Mouse (Mus musculus) ES-Bruce4 (cell line): ENCODE results near the gene Galc. TPM values are rescaled to one million over a fixed set of nuclear protein-coding genes. Genes with fewer than 3 reads are reported as not detected.

Experiments
- H3K27ac ChIP-seq: 2 replicates; pipeline ENCODE4 v1.5.1; 2012; ENCODE audit warnings: low read length, inconsistent platforms; ENCODE audit not compliant: insufficient read depth
- H3K27me3 ChIP-seq: 2 replicates; pipeline ENCODE4 v1.6.1; 2012; ENCODE audit warnings: mild to moderate bottlenecking, low read length, inconsistent platforms; ENCODE audit not compliant: control insufficient read depth, poor library complexity, insufficient read depth, severe bottlenecking
- H3K36me3 ChIP-seq: 2 replicates; pipeline ENCODE4 v1.6.1; 2012; ENCODE audit warnings: inconsistent platforms, mild to moderate bottlenecking, low read length, moderate library complexity; ENCODE audit not compliant: control insufficient read depth, poor library complexity, insufficient read depth, severe bottlenecking
- H3K4me1 ChIP-seq: one replicate; pipeline ENCODE4 v1.8.1; 2011; ENCODE audit warnings: low read length; ENCODE audit not compliant: control insufficient read depth, insufficient read depth
- H3K4me3 ChIP-seq: 2 replicates; pipeline ENCODE4 v1.5.1; 2011; ENCODE audit warnings: low read depth, mild to moderate bottlenecking, low read length
- H3K9ac ChIP-seq: 2 replicates; pipeline ENCODE4 v1.6.1; 2012; ENCODE audit warnings: low read depth, mild to moderate bottlenecking, inconsistent platforms; ENCODE audit not compliant: poor library complexity, severe bottlenecking
- H3K9me3 ChIP-seq: replicated peaks from 2 replicates; pipeline ENCODE4 v1.6.1; 2012; ENCODE audit warnings: mild to moderate bottlenecking, low read length, inconsistent platforms; ENCODE audit not compliant: control insufficient read depth, poor library complexity, insufficient read depth, severe bottlenecking
- CTCF ChIP-seq: IDR thresholded peaks from one replicate; pipeline ENCODE4 v1.8.1; 2011; ENCODE audit warnings: low read depth, low read length
- EP300 ChIP-seq: IDR thresholded peaks from 2 replicates; pipeline ENCODE4 v1.6.1; 2011; ENCODE audit warnings: low read depth, low read length; ENCODE audit not compliant: insufficient read depth
- POLR2A ChIP-seq: IDR thresholded peaks from one replicate; pipeline ENCODE4 v1.8.1; 2011; ENCODE audit warnings: low read length; ENCODE audit not compliant: insufficient read depth
- polyA plus RNA-seq: library from polyadenylated mRNA; stranded (reverse); fragments of >200 nt; gene quantifications from 2 replicates; pipeline ENCODE4 v1.2.4, GENCODE M21; 2011; ENCODE audit warnings: low read depth; ENCODE audit not compliant: missing spikeins, insufficient read depth, insufficient read length

Galc gene
- polyA plus RNA-seq, 1 experiment = 14.1 TPM

GRCm38 (mm10) chr12:98187186-98187899 is 71.9 kb downstream of the Galc start:
- Histone ChIP-seq H3K36me3 (no peaks in the 10 kb centered on the region), H3K27me3 (0 out of 2 replicates have a peak, but pooled peaks cover 1% of the 10 kb centered on the region), H3K9ac (no peak overlapping the region), H3K4me1 (no peaks in the 10 kb centered on the region), H3K27ac (no peak overlapping the region), H3K9me3 (no peaks in the 10 kb centered on the region), H3K4me3 (no peak overlapping the region)
- no peak for TF ChIP-seq POLR2A

DNA sequence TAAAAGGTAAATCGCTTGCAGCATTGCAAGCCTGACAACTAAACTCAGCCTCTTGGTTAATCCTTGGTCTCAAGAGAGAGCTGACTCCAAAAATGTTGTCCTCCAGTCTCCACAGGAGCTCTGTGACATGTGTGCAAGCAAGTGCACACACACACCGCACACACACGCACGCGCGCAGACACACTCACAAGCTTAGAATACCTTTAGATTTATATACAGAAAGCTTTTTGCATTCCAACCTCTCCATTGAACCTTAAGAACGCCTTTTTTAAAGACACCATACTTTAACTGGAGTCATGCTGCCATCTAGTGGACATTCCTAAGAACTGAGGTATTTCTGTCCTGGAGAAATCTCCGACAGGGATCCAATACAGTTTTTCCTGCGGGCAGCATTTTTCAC is 77.5 kb downstream of the Galc start:
- TF ChIP-seq CTCF = no peak
- TF ChIP-seq POLR2A = no peak
- no peak for TF ChIP-seq EP300
- Histone ChIP-seq H3K27ac (no peak overlapping the region), H3K9me3 (no peaks in the 10 kb centered on the region), H3K4me3 (no peak overlapping the region), H3K4me1 (no peaks in the 10 kb centered on the region), H3K36me3 (no peaks in the 10 kb centered on the region), H3K9ac (no peak overlapping the region), H3K27me3 (no peaks in the 10 kb centered on the region)

DNA sequence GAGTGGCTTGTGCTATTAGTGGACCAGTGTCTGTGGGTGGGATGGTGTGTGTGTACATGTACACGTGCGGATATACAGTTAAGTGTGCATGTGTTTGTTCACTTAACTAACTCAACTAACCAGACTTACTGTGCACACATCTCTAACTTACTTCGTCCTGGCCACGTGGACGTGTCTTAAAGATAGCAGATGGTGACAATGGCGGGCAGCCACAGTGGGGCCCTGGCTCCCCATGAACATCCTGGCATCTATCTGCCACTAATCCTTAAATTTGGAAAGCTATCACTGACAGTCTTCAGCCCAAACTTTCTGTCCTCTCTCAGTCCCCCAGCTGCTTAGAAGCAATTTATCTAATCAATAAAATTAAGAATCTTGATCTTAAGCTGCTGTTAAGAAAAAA is 78.5 kb downstream of the Galc start:
- Histone ChIP-seq H3K4me1 (no peaks in the 10 kb centered on the region), H3K27me3 (no peaks in the 10 kb centered on the region), H3K9me3 (no peaks in the 10 kb centered on the region), H3K9ac (no peak overlapping the region), H3K4me3 (no peak overlapping the region), H3K36me3 (no peaks in the 10 kb centered on the region), H3K27ac (no peak overlapping the region)
- TF ChIP-seq POLR2A (no peak), EP300 (no peak), CTCF (no peak)

- Histone ChIP-seq H3K9ac (no peak overlapping the region), H3K36me3 (no peaks in the 10 kb centered on the region), H3K27ac (no peak overlapping the region), H3K27me3 (no peaks in the 10 kb centered on the region), H3K4me3 (no peak overlapping the region), H3K9me3 (no peaks in the 10 kb centered on the region), H3K4me1 (no peaks in the 10 kb centered on the region)
- no peak for TF ChIP-seq POLR2A
- no peak for TF ChIP-seq CTCF
- TF ChIP-seq EP300 = no peak
Measured at GRCm38 (mm10) chr12:98180235-98180800, 78.9 kb downstream of the Galc start.

DNA sequence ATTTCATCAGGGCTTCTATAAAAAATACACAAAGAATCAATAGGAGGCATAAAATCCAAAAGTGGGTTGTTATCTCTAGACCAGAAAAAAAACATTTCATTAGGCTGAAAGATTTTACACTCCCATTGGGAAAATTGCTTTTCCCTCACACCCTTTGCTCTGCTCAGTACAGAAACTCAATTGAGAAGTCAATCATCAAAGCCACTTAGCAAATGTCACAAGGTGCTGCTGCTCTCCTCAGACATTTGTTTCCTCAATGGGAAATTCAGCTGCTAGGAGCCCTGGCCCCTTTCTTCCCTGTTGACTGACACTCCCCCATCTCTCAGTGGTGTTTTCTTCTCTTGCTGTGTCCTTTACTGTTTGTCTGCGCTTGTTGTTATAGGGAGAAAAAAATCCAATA is 79.8 kb downstream of the Galc start:
- Histone ChIP-seq H3K4me1 (no peaks in the 10 kb centered on the region), H3K27me3 (no peaks in the 10 kb centered on the region)
- TF ChIP-seq EP300 = no peak
- TF ChIP-seq POLR2A = no peak
- no peak for TF ChIP-seq CTCF

DNA sequence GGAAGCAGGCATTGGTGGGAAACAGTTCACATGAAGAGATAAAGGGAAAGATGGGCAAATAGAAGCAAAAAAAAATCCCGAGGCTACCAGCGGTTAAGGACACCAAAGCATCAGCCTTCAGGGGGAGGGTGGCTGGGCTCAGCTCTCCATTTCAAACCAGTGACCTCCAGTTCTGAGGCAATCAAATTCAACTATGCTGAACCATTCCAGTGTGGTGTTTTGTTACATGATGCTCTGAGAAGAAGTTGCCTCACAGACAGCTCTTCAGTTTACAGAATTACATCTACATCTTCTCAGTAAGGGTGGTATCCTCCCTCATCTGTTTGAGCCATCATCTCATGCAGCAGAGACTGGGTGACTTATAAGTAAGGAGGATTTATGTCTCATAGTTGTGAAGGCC is 82.6 kb downstream of the Galc start:
- TF ChIP-seq POLR2A = no peak
- no peak for TF ChIP-seq CTCF
- TF ChIP-seq EP300 = no peak
- no peak overlapping the region for H3K9ac ChIP-seq
- no peaks in the 10 kb centered on the region for H3K36me3 ChIP-seq
- no peaks in the 10 kb centered on the region for H3K4me1 ChIP-seq
- no peaks in the 10 kb centered on the region for H3K9me3 ChIP-seq
- H3K4me3 ChIP-seq = no peak overlapping the region
- H3K27me3 ChIP-seq = no peaks in the 10 kb centered on the region
- H3K27ac ChIP-seq = no peak overlapping the region

More for the DNA sequence above, 79.8 kb downstream of the Galc start:
- H3K27ac ChIP-seq = no peak overlapping the region
- no peaks in the 10 kb centered on the region for H3K36me3 ChIP-seq
- H3K9me3 ChIP-seq = no peaks in the 10 kb centered on the region
- no peak overlapping the region for H3K9ac ChIP-seq
- H3K4me3 ChIP-seq = no peak overlapping the region
